Mouse (Mus musculus) forebrain, postnatal 0 days (tissue): Measurements from ENCODE around the gene Mylpf. TPM values are rescaled to one million over a fixed set of nuclear protein-coding genes. Genes with fewer than 3 reads are reported as not detected.
A peak's percentile ranks its signal among the peaks of the same experiment; 100 is the strongest.

Experiments used
- ATAC-seq: fragments of 200-750 bp; cut with Nextera tagmentation; 2 replicates; pipeline ENCODE4 v1.8.0; 2017; ENCODE audit warnings: mild to moderate bottlenecking, moderate library complexity
- DNase-seq: peaks from one replicate; pipeline ENCODE4 v3.0.0-alpha.2; 2015
- H3K27ac ChIP-seq: fragments of 300-500 bp; sonication (generic); 2 replicates; pipeline ENCODE4 v1.5.1; 2014; ENCODE audit warnings: low read depth, mild to moderate bottlenecking, antibody characterized with exemption, low read length, moderate library complexity, mixed read lengths
- H3K27me3 ChIP-seq: fragments of 300-500 bp; sonication (generic); 2 replicates; pipeline ENCODE4 v1.6.1; 2014; ENCODE audit warnings: mild to moderate bottlenecking, low read length, mixed read lengths; ENCODE audit not compliant: insufficient read depth
- H3K36me3 ChIP-seq: fragments of 300-500 bp; sonication (generic); 2 replicates; pipeline ENCODE4 v1.6.1; 2014; ENCODE audit warnings: mild to moderate bottlenecking, moderate library complexity; ENCODE audit not compliant: insufficient read depth
- H3K4me1 ChIP-seq: fragments of 300-500 bp; sonication (generic); 2 replicates; pipeline ENCODE4 v1.6.1; 2014; ENCODE audit warnings: antibody characterized with exemption; ENCODE audit not compliant: insufficient read depth
- H3K4me2 ChIP-seq: fragments of 300-500 bp; sonication (generic); 2 replicates; pipeline ENCODE4 v1.6.1; 2014; ENCODE audit warnings: low read depth, mild to moderate bottlenecking, moderate library complexity
- H3K4me3 ChIP-seq: fragments of 300-500 bp; sonication (generic); 2 replicates; pipeline ENCODE4 v1.5.1; 2014; ENCODE audit warnings: low read depth, low read length, mixed read lengths
- H3K9ac ChIP-seq: fragments of 300-500 bp; sonication (generic); 2 replicates; pipeline ENCODE4 v1.6.1; 2014; ENCODE audit warnings: mild to moderate bottlenecking
- H3K9me3 ChIP-seq: fragments of 300-500 bp; sonication (generic); 2 replicates; pipeline ENCODE4 v1.6.1; 2016; ENCODE audit warnings: low read length
- CTCF ChIP-seq: sonication (generic); IDR thresholded peaks from 2 replicates; pipeline ENCODE4 v1.5.1; 2016; ENCODE audit warnings: antibody characterized with exemption, control low read depth, low read depth
- WGBS: fragments of 180-500 bp; shearing (Covaris S2); extraction: QIAGEN DNeasy Blood & Tissue Kit; methylation state at CpG from one replicate; pipeline ENCODE4 v1.1.7; 2014; 5-methylcytosine and 5-hydroxymethylcytosine counted together
- polyA plus RNA-seq: library from polyadenylated mRNA; unstranded; fragments of >200 nt; fragmentation: Nextera tagmentation; extraction: Ambion mirVana; gene quantifications from 2 replicates; pipeline ENCODE4 v1.2.1, GENCODE M21; 2015
- total RNA-seq: library from RNA; depleted of rRNA; stranded (reverse); fragments of >200 nt; gene quantifications from 2 replicates; pipeline ENCODE4 v1.2.3, GENCODE M21; 2014; rRNA removed

Mylpf gene
- total RNA-seq (0.52 and 1.6 TPM in 2 replicates), polyA plus RNA-seq (1.8 and 3.2 TPM in 2 replicates)

GRCm38 (mm10) chr7:127208553-127209438, at the start of gene Mylpf:
Mylpf (plus strand) TSS chr7:127208890.
- peak; percentile 96 for DNase-seq
- no peaks in the 10 kb centered on the region for H3K27me3 ChIP-seq
- peak within 1 kb of the TSS; percentile 98 for H3K4me2 ChIP-seq
- WGBS = under 1% methylated on average over 43 of the region's 44 CpGs
- H3K36me3 ChIP-seq = 0 out of 2 replicates have a peak, but pooled peaks cover under 1% of the 10 kb centered on the region
- H3K9me3 ChIP-seq = no peaks in the 10 kb centered on the region
- peaks cover 15% of the 10 kb centered on the region for H3K4me1 ChIP-seq
- peak within 1 kb of the TSS; percentile 72 for H3K9ac ChIP-seq
- peak within 1 kb of the TSS; percentile 92 for H3K4me3 ChIP-seq
- H3K27ac ChIP-seq = peak within 1 kb of the TSS; percentile 76
- peak; percentile 94 for ATAC-seq
- peak; percentile 78 for TF ChIP-seq CTCF

- Histone ChIP-seq H3K27me3 (no peaks in the 10 kb centered on the region), H3K36me3 (no peaks in the 10 kb centered on the region), H3K4me1 (no peaks in the 10 kb centered on the region), H3K4me3 (no peak overlapping the region), H3K9me3 (no peaks in the 10 kb centered on the region), H3K9ac (no peak overlapping the region), H3K4me2 (no peak overlapping the region), H3K27ac (no peak overlapping the region)
- TF ChIP-seq CTCF = no peak
- DNase-seq (no peak), ATAC-seq (no peak)
- 81% methylated on average over 5 of the region's 5 CpGs for WGBS
Measured at GRCm38 (mm10) chr7:127162546-127162945, 46.1 kb upstream of the Mylpf start.

- H3K9me3 ChIP-seq = no peaks in the 10 kb centered on the region
- no peak for TF ChIP-seq CTCF
- DNase-seq = no peak
- no peak for ATAC-seq
- H3K4me1 ChIP-seq = no peaks in the 10 kb centered on the region
- no peak overlapping the region for H3K4me2 ChIP-seq
- WGBS = 86% methylated on average over 4 of the region's 4 CpGs
- no peaks in the 10 kb centered on the region for H3K36me3 ChIP-seq
- no peak overlapping the region for H3K9ac ChIP-seq
- H3K27me3 ChIP-seq = no peaks in the 10 kb centered on the region
- H3K27ac ChIP-seq = no peak overlapping the region
- H3K4me3 ChIP-seq = no peak overlapping the region
Measured at GRCm38 (mm10) chr7:127164002-127164401, 44.7 kb upstream of the Mylpf start.

- ATAC-seq (no peak), DNase-seq (no peak)
- Histone ChIP-seq H3K4me3 (no peak overlapping the region), H3K27ac (no peak overlapping the region), H3K9me3 (no peaks in the 10 kb centered on the region), H3K27me3 (no peaks in the 10 kb centered on the region), H3K9ac (no peak overlapping the region), H3K4me1 (no peaks in the 10 kb centered on the region), H3K4me2 (no peak overlapping the region), H3K36me3 (no peaks in the 10 kb centered on the region)
- no peak for TF ChIP-seq CTCF
- WGBS = 87% methylated on average over 12 of the region's 12 CpGs
Measured at GRCm38 (mm10) chr7:127165607-127166493, 42.8 kb upstream of the Mylpf start.

- ATAC-seq (no peak), DNase-seq (no peak)
- WGBS = 91% methylated on average over 5 of the region's 5 CpGs
- H3K9me3 ChIP-seq = no peaks in the 10 kb centered on the region
- TF ChIP-seq CTCF = no peak
- H3K4me2 ChIP-seq = no peak overlapping the region
- H3K27ac ChIP-seq = no peak overlapping the region
- H3K9ac ChIP-seq = no peak overlapping the region
- H3K4me1 ChIP-seq = no peaks in the 10 kb centered on the region
- no peaks in the 10 kb centered on the region for H3K27me3 ChIP-seq
- no peaks in the 10 kb centered on the region for H3K36me3 ChIP-seq
- no peak overlapping the region for H3K4me3 ChIP-seq
Measured at GRCm38 (mm10) chr7:127166501-127166900, 42.2 kb upstream of the Mylpf start.

GRCm38 (mm10) chr7:127176937-127177336, 31.8 kb upstream of the Mylpf start:
- no peaks in the 10 kb centered on the region for H3K9me3 ChIP-seq
- DNase-seq = no peak
- H3K9ac ChIP-seq = no peak overlapping the region
- no peak for TF ChIP-seq CTCF
- no peak for ATAC-seq
- H3K27ac ChIP-seq = no peak overlapping the region
- H3K4me3 ChIP-seq = no peak overlapping the region
- 83% methylated on average over 4 of the region's 4 CpGs for WGBS
- no peaks in the 10 kb centered on the region for H3K4me1 ChIP-seq
- H3K4me2 ChIP-seq = no peak overlapping the region
- H3K27me3 ChIP-seq = no peaks in the 10 kb centered on the region
- no peaks in the 10 kb centered on the region for H3K36me3 ChIP-seq
